Mouse (Mus musculus) brain, embryonic 14.5 days (tissue): ENCODE results near the gene Erich6. TPM values are rescaled to one million over a fixed set of nuclear protein-coding genes. Genes with fewer than 3 reads are reported as not detected.
"Not testable (repeated sequence)": the region's sequence is repeated elsewhere in the genome, so short reads cannot be mapped to it uniquely, and the experiment has no call there.

Experiments
- DNase-seq: peaks from one replicate; pipeline ENCODE4 v3.0.0-alpha.2; 2011; ENCODE audit warnings: low read depth
- CTCF ChIP-seq: fragments of 200-500 bp; IDR thresholded peaks from 2 replicates; pipeline ENCODE4 v1.5.1; 2012; ENCODE audit warnings: inconsistent platforms, mild to moderate bottlenecking, moderate library complexity, borderline replicate concordance; ENCODE audit not compliant: insufficient read depth, insufficient read length; ENCODE audit errors: extremely low read depth
- POLR2A ChIP-seq: fragments of 200-500 bp; IDR thresholded peaks from 2 replicates; pipeline ENCODE4 v1.6.1; 2012; ENCODE audit warnings: mild to moderate bottlenecking, inconsistent platforms, borderline replicate concordance; ENCODE audit not compliant: poor library complexity, insufficient read depth, insufficient read length, severe bottlenecking; ENCODE audit errors: extremely low read depth
- polyA plus RNA-seq: library from polyadenylated mRNA; depleted of rRNA; stranded (reverse); fragments of >200 nt; gene quantifications from 2 replicates; pipeline ENCODE4 v1.2.3, GENCODE M21; 2012

Erich6 gene
- polyA plus RNA-seq, 1 experiment: 0.33 TPM

- DNase-seq: no peak
- TF ChIP-seq CTCF (no peak), POLR2A (no peak)
These were observed 5.3 kb downstream of the Erich6 start for GRCm38 (mm10) chr3:58631693-58632092.

- no peak for TF ChIP-seq POLR2A
- TF ChIP-seq CTCF: no peak
- no peak for DNase-seq
These were observed 12.0 kb downstream of the Erich6 start for GRCm38 (mm10) chr3:58624981-58625380.

- no peak for DNase-seq
- TF ChIP-seq POLR2A: no peak
- TF ChIP-seq CTCF: no peak
These were observed 14.2 kb downstream of the Erich6 start for GRCm38 (mm10) chr3:58622665-58623394.

GRCm38 (mm10) chr3:58621066-58621465, 15.9 kb downstream of the Erich6 start:
- no peak for DNase-seq
- TF ChIP-seq CTCF (no peak), POLR2A (no peak)

GRCm38 (mm10) chr3:58609985-58610384, 27.0 kb downstream of the Erich6 start:
- DNase-seq: no peak
- no peak for TF ChIP-seq CTCF
- no peak for TF ChIP-seq POLR2A

GRCm38 (mm10) chr3:58608506-58608905, 28.5 kb downstream of the Erich6 start:
- no peak for TF ChIP-seq POLR2A
- no peak for TF ChIP-seq CTCF
- no peak for DNase-seq

GRCm38 (mm10) chr3:58593623-58594022, 43.4 kb downstream of the Erich6 start:
- TF ChIP-seq POLR2A: no peak
- no peak for TF ChIP-seq CTCF
- peak; percentile 14 for DNase-seq

- not testable (repeated sequence) for DNase-seq
These were observed 44.3 kb downstream of the Erich6 start for GRCm38 (mm10) chr3:58592666-58593065.

GRCm38 (mm10) chr3:58590544-58590943, 46.5 kb downstream of the Erich6 start:
- not testable (repeated sequence) for DNase-seq

- DNase-seq: no peak
- no peak for TF ChIP-seq CTCF
- TF ChIP-seq POLR2A: no peak
These were observed 54.1 kb downstream of the Erich6 start for GRCm38 (mm10) chr3:58582788-58583426.

GRCm38 (mm10) chr3:58582297-58582696, 54.7 kb downstream of the Erich6 start:
- TF ChIP-seq CTCF: no peak
- no peak for DNase-seq

GRCm38 (mm10) chr3:58581530-58581929, 55.5 kb downstream of the Erich6 start:
- DNase-seq: no peak
- TF ChIP-seq CTCF: no peak
- no peak for TF ChIP-seq POLR2A
